Mouse (Mus musculus): ENCODE data around the gene Htr1a. TPM values are rescaled to one million over a fixed set of nuclear protein-coding genes. Genes with fewer than 3 reads are reported as not detected.

Htr1a gene
- not detected for polyA plus RNA-seq (2014; fragmentation: Illumina TruSeq; extraction: RNeasy Lipid Tissue Mini Kit (QIAGEN cat#74804); ENCODE audit: low read depth, low replicate concordance)

DNA sequence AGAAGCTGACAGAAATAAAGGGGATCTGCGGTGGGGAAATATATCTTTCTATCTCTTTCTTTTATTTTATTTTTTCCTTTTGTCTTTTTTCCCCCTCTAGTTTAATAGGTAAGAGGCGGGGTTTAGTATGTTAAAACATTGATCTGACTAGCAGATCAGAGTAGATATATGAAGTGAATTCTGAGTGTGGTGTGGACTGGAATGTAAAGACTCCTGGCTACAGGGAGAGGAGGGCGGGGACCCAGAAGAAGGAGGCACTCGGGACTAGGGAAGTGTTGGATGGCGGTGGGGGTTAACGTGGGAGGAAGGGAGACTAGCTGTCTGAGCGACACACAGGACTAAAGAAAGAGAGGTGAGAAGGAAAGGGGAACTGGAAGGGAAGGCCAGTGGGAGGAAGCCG is at the start of gene Htr1a:
Gene Htr1a (plus strand): TSS at position 301 of the 400 bp plus-strand sequence.

Other genes starting within 250 kb of the Htr1a start
- gene Rnf180, start 148.8 kb upstream of the Htr1a start, polyA plus RNA-seq (2014; fragmentation: Illumina TruSeq; extraction: RNeasy Lipid Tissue Mini Kit (QIAGEN cat#74804); ENCODE audit: low read depth, low replicate concordance), result 12.2 TPM